Mouse (Mus musculus): ENCODE data around the gene Hdac4. TPM values are rescaled to one million over a fixed set of nuclear protein-coding genes. Genes with fewer than 3 reads are reported as not detected.

Gene Hdac4
- total RNA-seq, 2 experiments from 2014 or later: 111 to 112 TPM

GRCm38 (mm10) chr1:92179489-92180006 lies 16.0 kb downstream of the Hdac4 start:
- intact Hi-C loops (cut with DNase I): loop anchor here (2.0 to 5.0 kb wide), 3 partner anchors 119 to 273 kb away; no protein-coding TSS in a partner anchor
- peak; percentile 25 to 38 for DNase-seq (ENCODE audit: low spot score in 2 of 2)

GRCm38 (mm10) chr1:92179070-92179469 lies 16.4 kb downstream of the Hdac4 start:
- DNase-seq (ENCODE audit: low spot score in 2 of 2): peak; percentile 26 to 33
- intact Hi-C loops (cut with DNase I): loop anchor here (2.0 to 5.0 kb wide), 3 partner anchors 120 to 273 kb away; no protein-coding TSS in a partner anchor

GRCm38 (mm10) chr1:92178021-92178895 lies 17.2 kb downstream of the Hdac4 start:
- DNase-seq (ENCODE audit: low spot score in 2 of 2): peak; percentile 50 to 81
- intact Hi-C loops (cut with DNase I): loop anchor here (2.0 to 5.0 kb wide), 3 partner anchors 121 to 274 kb away; no protein-coding TSS in a partner anchor

GRCm38 (mm10) chr1:92177599-92177998 lies 17.9 kb downstream of the Hdac4 start:
- no peak for DNase-seq (ENCODE audit: low spot score in 2 of 2)
- intact Hi-C loops (cut with DNase I): loop anchor here (5.0 kb wide), 1 partner anchor 275 kb away; no protein-coding TSS in a partner anchor

- DNase-seq (ENCODE audit: low spot score in 2 of 2): no peak
- intact Hi-C loops (cut with DNase I): loop anchor here (5.0 kb wide), 1 partner anchor 275 kb away; no protein-coding TSS in a partner anchor
These were observed 18.3 kb downstream of the Hdac4 start for GRCm38 (mm10) chr1:92177196-92177595.

GRCm38 (mm10) chr1:92175266-92175665 lies 20.2 kb downstream of the Hdac4 start:
- DNase-seq (ENCODE audit: low spot score in 2 of 2): no peak
- intact Hi-C loops (cut with DNase I): loop anchor here (5.0 kb wide), 1 partner anchor 277 kb away; no protein-coding TSS in a partner anchor

GRCm38 (mm10) chr1:92174898-92175255 lies 20.6 kb downstream of the Hdac4 start:
- DNase-seq (ENCODE audit: low spot score in 2 of 2): no peak
- intact Hi-C loops (cut with DNase I): loop anchor here (5.0 kb wide), 1 partner anchor 277 kb away; no protein-coding TSS in a partner anchor

GRCm38 (mm10) chr1:92174251-92174897 lies 21.1 kb downstream of the Hdac4 start:
- intact Hi-C loops (cut with DNase I): no loop called here

GRCm38 (mm10) chr1:92170616-92171235 lies 24.8 kb downstream of the Hdac4 start:
- DNase-seq (ENCODE audit: low spot score in 2 of 2): peak; percentile 46 to 87
- intact Hi-C loops (cut with DNase I): no loop called here

More at GRCm38 (mm10) chr1:92174251-92174897, 21.1 kb downstream of the Hdac4 start:
- no peak for DNase-seq (ENCODE audit: low spot score in 2 of 2)

- intact Hi-C loops (cut with DNase I): no loop called here
- DNase-seq (ENCODE audit: low spot score in 2 of 2): no peak
These were observed 25.8 kb downstream of the Hdac4 start for GRCm38 (mm10) chr1:92169776-92170055.

GRCm38 (mm10) chr1:92168900-92169775 lies 26.4 kb downstream of the Hdac4 start:
- intact Hi-C loops (cut with DNase I): no loop called here
- no peak for DNase-seq (ENCODE audit: low spot score in 2 of 2)

GRCm38 (mm10) chr1:92163932-92164331 lies 31.6 kb downstream of the Hdac4 start:
- DNase-seq (ENCODE audit: low spot score in 2 of 2): no peak
- intact Hi-C loops (cut with DNase I): no loop called here

GRCm38 (mm10) chr1:92159804-92160203 lies 35.7 kb downstream of the Hdac4 start:
- intact Hi-C loops (cut with DNase I): no loop called here
- no peak for DNase-seq (ENCODE audit: low spot score in 2 of 2)

GRCm38 (mm10) chr1:92150201-92150600 lies 45.3 kb downstream of the Hdac4 start:
- intact Hi-C loops (cut with DNase I): no loop called here
- DNase-seq (ENCODE audit: low spot score in 2 of 2): peak; percentile 40 to 74

- intact Hi-C loops (cut with DNase I): no loop called here
These were observed 47.0 kb downstream of the Hdac4 start for GRCm38 (mm10) chr1:92148527-92148926.

GRCm38 (mm10) chr1:92144868-92145534 lies 50.5 kb downstream of the Hdac4 start:
- DNase-seq (ENCODE audit: low spot score in 2 of 2): no peak
- intact Hi-C loops (cut with DNase I): no loop called here

More at GRCm38 (mm10) chr1:92148527-92148926, 47.0 kb downstream of the Hdac4 start:
- DNase-seq (ENCODE audit: low spot score in 2 of 2): no peak

- intact Hi-C loops (cut with DNase I): no loop called here
- DNase-seq (ENCODE audit: low spot score in 2 of 2): peak; percentile 42 to 77
These were observed 52.1 kb downstream of the Hdac4 start for GRCm38 (mm10) chr1:92143331-92143895.

- intact Hi-C loops (cut with DNase I): no loop called here
- DNase-seq (ENCODE audit: low spot score in 2 of 2): no peak
These were observed 52.7 kb downstream of the Hdac4 start for GRCm38 (mm10) chr1:92142793-92143192.

All from left cerebral cortex, postnatal 25 days (tissue).